Mouse (Mus musculus): Measurements from ENCODE around the gene Wdhd1.

DNA sequence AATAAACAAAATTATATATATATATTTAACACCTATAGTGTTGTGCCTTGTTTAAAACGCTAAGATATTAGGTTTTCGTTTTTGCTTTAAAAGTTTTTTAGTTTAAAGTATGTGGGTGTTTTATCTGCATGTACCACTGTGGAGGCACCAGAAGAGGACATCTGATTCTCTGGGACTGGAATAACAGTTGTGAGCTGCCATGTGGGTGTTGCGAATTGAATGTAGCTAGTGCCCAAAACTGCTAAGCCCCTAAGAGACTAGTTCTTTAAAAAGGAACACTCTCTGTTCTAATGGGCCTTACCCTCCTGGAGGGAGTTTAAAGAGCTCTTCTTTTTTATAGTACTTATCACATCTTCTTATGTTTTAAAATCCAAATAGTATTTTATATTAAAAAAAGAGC is 11.8 kb downstream of the Wdhd1 start:
- no peak for TF ChIP-seq USF1 (IDR thresholded peaks at IDR 0.05; ENCODE audit: low read depth, low read length)
- no peak for TF ChIP-seq BHLHE40 (IDR thresholded peaks at IDR 0.05; ENCODE audit: low read depth, low read length)
- no peak for TF ChIP-seq CHD1 (IDR thresholded peaks at IDR 0.05; ENCODE audit: low read depth, low read length)
- no peak for TF ChIP-seq POLR2A (IDR thresholded peaks at IDR 0.05; ENCODE audit: low read depth, low read length)
- no peak for TF ChIP-seq CTCF (conservative IDR thresholded peaks at IDR 0.05 in 1 of 2, IDR thresholded peaks at IDR 0.05 in 1 of 2; ENCODE audit: low read depth in 2 of 2, low read length in 2 of 2)
- no peak for TF ChIP-seq MAFK (IDR thresholded peaks at IDR 0.05; ENCODE audit: insufficient replicate concordance, low read length)
- TF ChIP-seq SMC3 (IDR thresholded peaks at IDR 0.05; ENCODE audit: low read depth, low read length), result no peak

Measured in CH12.LX (cell line).